Mouse (Mus musculus): ENCODE measurements around the gene Rilp.

GRCm38 (mm10) chr11:75512301-75513018 lies 2.6 kb downstream of the Rilp start:
- TF ChIP-seq POLR2A (IDR thresholded peaks at IDR 0.05; ENCODE audit: extremely low read depth, insufficient read depth, low read length) (no peak), CTCF (IDR thresholded peaks at IDR 0.05; ENCODE audit: low read depth, low read length) (no peak)

Data from liver, adult 2 months (tissue).